Mouse (Mus musculus) heart, embryonic 11.5 days (tissue): Measurements from ENCODE around the gene Ccl25. TPM values are rescaled to one million over a fixed set of nuclear protein-coding genes. Genes with fewer than 3 reads are reported as not detected.
"Not testable (repeated sequence)": the region's sequence is repeated elsewhere in the genome, so short reads cannot be mapped to it uniquely, and the experiment has no call there.

Source experiments
- ATAC-seq: fragments of 200-750 bp; cut with Nextera tagmentation; replicated peaks from 2 replicates; pipeline ENCODE4 v1.8.0; 2017; ENCODE audit warnings: moderate library complexity; ENCODE audit not compliant: insufficient number of reproducible peaks, low FRiP score, low TSS enrichment
- H3K27ac ChIP-seq: fragments of 300-500 bp; sonication (generic); 2 replicates; pipeline ENCODE4 v1.5.1; 2014; ENCODE audit warnings: mild to moderate bottlenecking, low read depth, low read length
- H3K27me3 ChIP-seq: fragments of 300-500 bp; sonication (generic); 2 replicates; pipeline ENCODE4 v1.6.1; 2014; ENCODE audit warnings: mild to moderate bottlenecking, low read length, mixed read lengths; ENCODE audit not compliant: control insufficient read depth, insufficient read depth
- H3K36me3 ChIP-seq: fragments of 300-500 bp; sonication (generic); 2 replicates; pipeline ENCODE4 v1.6.1; 2014; ENCODE audit warnings: mild to moderate bottlenecking, low read length, moderate library complexity, mixed read lengths; ENCODE audit not compliant: control insufficient read depth, insufficient read depth
- H3K4me1 ChIP-seq: fragments of 300-500 bp; sonication (generic); 2 replicates; pipeline ENCODE4 v1.6.1; 2014; ENCODE audit warnings: low read length; ENCODE audit not compliant: control insufficient read depth, insufficient read depth
- H3K4me2 ChIP-seq: fragments of 300-500 bp; sonication (generic); 2 replicates; pipeline ENCODE4 v1.6.1; 2014; ENCODE audit warnings: mild to moderate bottlenecking, moderate library complexity
- H3K4me3 ChIP-seq: fragments of 300-500 bp; sonication (generic); 2 replicates; pipeline ENCODE4 v1.5.1; 2014; ENCODE audit warnings: low read depth, low read length
- H3K9ac ChIP-seq: fragments of 300-500 bp; sonication (generic); 2 replicates; pipeline ENCODE4 v1.6.1; 2014; ENCODE audit warnings: mild to moderate bottlenecking, low read depth, low read length, moderate library complexity
- H3K9me3 ChIP-seq: fragments of 300-500 bp; sonication (generic); replicated peaks from 2 replicates; pipeline ENCODE4 v1.6.1; 2016; ENCODE audit warnings: low read length; ENCODE audit not compliant: control insufficient read depth
- WGBS: fragments of 180-500 bp; shearing (Covaris S2); extraction: QIAGEN DNeasy Blood & Tissue Kit; methylation state at CpG from one replicate; pipeline ENCODE4 v1.1.7; 2014; ENCODE audit not compliant: insufficient replicate concordance; 5-methylcytosine and 5-hydroxymethylcytosine counted together
- polyA plus RNA-seq: library from polyadenylated mRNA; unstranded; fragments of >200 nt; fragmentation: Nextera tagmentation; extraction: Ambion mirVana; gene quantifications from 2 replicates; pipeline ENCODE4 v1.2.1, GENCODE M21; 2014

Ccl25 gene
- polyA plus RNA-seq, 1 experiment from 2014 or later = 13.4 TPM

- Histone ChIP-seq H3K27ac (no peak overlapping the region), H3K4me2 (no peak overlapping the region), H3K9ac (no peak overlapping the region), H3K4me1 (0 out of 2 replicates have a peak, but pooled peaks cover 4% of the 10 kb centered on the region), H3K27me3 (no peaks in the 10 kb centered on the region), H3K36me3 (no peaks in the 10 kb centered on the region), H3K9me3 (no peaks in the 10 kb centered on the region), H3K4me3 (no peak overlapping the region)
- ATAC-seq = no peak
- 79% methylated on average over 1 of the region's 1 CpGs for WGBS
These were observed 24.3 kb downstream of the Ccl25 start for GRCm38 (mm10) chr8:4349335-4349734.

GRCm38 (mm10) chr8:4350618-4351017, 25.6 kb downstream of the Ccl25 start:
- no peaks in the 10 kb centered on the region for H3K9me3 ChIP-seq
- no peak overlapping the region for H3K4me2 ChIP-seq
- ATAC-seq = no peak
- no peak overlapping the region for H3K9ac ChIP-seq
- 80% methylated on average over 3 of the region's 3 CpGs for WGBS
- no peaks in the 10 kb centered on the region for H3K27me3 ChIP-seq
- H3K27ac ChIP-seq = no peak overlapping the region
- H3K4me1 ChIP-seq = 0 out of 2 replicates have a peak, but pooled peaks cover 4% of the 10 kb centered on the region
- no peak overlapping the region for H3K4me3 ChIP-seq
- H3K36me3 ChIP-seq = no peaks in the 10 kb centered on the region

- H3K36me3 ChIP-seq, H3K9ac ChIP-seq, H3K4me3 ChIP-seq, H3K4me2 ChIP-seq, H3K4me1 ChIP-seq, H3K9me3 ChIP-seq, ATAC-seq, H3K27ac ChIP-seq, H3K27me3 ChIP-seq: not testable (repeated sequence)
- 93% methylated on average over 6 of the region's 6 CpGs for WGBS
These were observed 27.6 kb downstream of the Ccl25 start for GRCm38 (mm10) chr8:4352562-4352961.

GRCm38 (mm10) chr8:4353741-4354140, 28.7 kb downstream of the Ccl25 start:
- WGBS = 68% methylated on average over 4 of the region's 4 CpGs
- Histone ChIP-seq H3K9me3 (no peaks in the 10 kb centered on the region), H3K4me3 (no peak overlapping the region), H3K4me2 (no peak overlapping the region), H3K27me3 (no peaks in the 10 kb centered on the region), H3K4me1 (no peaks in the 10 kb centered on the region), H3K27ac (no peak overlapping the region), H3K9ac (no peak overlapping the region), H3K36me3 (no peaks in the 10 kb centered on the region)
- ATAC-seq = no peak

GRCm38 (mm10) chr8:4354516-4354915, 29.5 kb downstream of the Ccl25 start:
- Histone ChIP-seq H3K36me3 (no peaks in the 10 kb centered on the region), H3K4me1 (no peaks in the 10 kb centered on the region), H3K9me3 (no peaks in the 10 kb centered on the region), H3K27ac (no peak overlapping the region), H3K27me3 (no peaks in the 10 kb centered on the region), H3K9ac (no peak overlapping the region), H3K4me3 (no peak overlapping the region), H3K4me2 (no peak overlapping the region)
- ATAC-seq = no peak
- WGBS = 80% methylated on average over 1 of the region's 1 CpGs

- no peak for ATAC-seq
- H3K27me3 ChIP-seq = no peaks in the 10 kb centered on the region
- H3K4me2 ChIP-seq = no peak overlapping the region
- no peaks in the 10 kb centered on the region for H3K9me3 ChIP-seq
- H3K36me3 ChIP-seq = no peaks in the 10 kb centered on the region
- no peaks in the 10 kb centered on the region for H3K4me1 ChIP-seq
- no peak overlapping the region for H3K9ac ChIP-seq
- H3K27ac ChIP-seq = no peak overlapping the region
- H3K4me3 ChIP-seq = no peak overlapping the region
- 85% methylated on average over 10 of the region's 10 CpGs for WGBS
These were observed 30.4 kb downstream of the Ccl25 start for GRCm38 (mm10) chr8:4355455-4355854.

GRCm38 (mm10) chr8:4359362-4359761, 34.4 kb downstream of the Ccl25 start:
- no peak overlapping the region for H3K27ac ChIP-seq
- H3K36me3 ChIP-seq = no peaks in the 10 kb centered on the region
- H3K27me3 ChIP-seq = no peaks in the 10 kb centered on the region
- 70% methylated on average over 3 of the region's 3 CpGs for WGBS
- H3K9ac ChIP-seq = no peak overlapping the region
- no peak overlapping the region for H3K4me3 ChIP-seq
- ATAC-seq = no peak
- no peaks in the 10 kb centered on the region for H3K9me3 ChIP-seq
- H3K4me1 ChIP-seq = no peaks in the 10 kb centered on the region
- no peak overlapping the region for H3K4me2 ChIP-seq

- no peak overlapping the region for H3K9ac ChIP-seq
- no peak overlapping the region for H3K4me2 ChIP-seq
- H3K9me3 ChIP-seq = no peaks in the 10 kb centered on the region
- no peaks in the 10 kb centered on the region for H3K4me1 ChIP-seq
- ATAC-seq = no peak
- no peaks in the 10 kb centered on the region for H3K27me3 ChIP-seq
- no peaks in the 10 kb centered on the region for H3K36me3 ChIP-seq
- H3K27ac ChIP-seq = no peak overlapping the region
- no peak overlapping the region for H3K4me3 ChIP-seq
- 74% methylated on average over 2 of the region's 2 CpGs for WGBS
These were observed 35.9 kb downstream of the Ccl25 start for GRCm38 (mm10) chr8:4360922-4361321.

GRCm38 (mm10) chr8:4366189-4366588, 41.2 kb downstream of the Ccl25 start:
- no peak overlapping the region for H3K27ac ChIP-seq
- H3K4me1 ChIP-seq = no peaks in the 10 kb centered on the region
- H3K27me3 ChIP-seq = no peaks in the 10 kb centered on the region
- no peak overlapping the region for H3K4me3 ChIP-seq
- no peak overlapping the region for H3K4me2 ChIP-seq
- WGBS = 79% methylated on average over 3 of the region's 3 CpGs
- no peak for ATAC-seq
- H3K9me3 ChIP-seq = 0 out of 2 replicates have a peak, but pooled peaks cover 2% of the 10 kb centered on the region
- no peaks in the 10 kb centered on the region for H3K36me3 ChIP-seq
- H3K9ac ChIP-seq = no peak overlapping the region
